Mouse (Mus musculus): ENCODE measurements at regions not wholly inside any gene's neighbourhood (a gene's known extent, or its start where the extent isn't known, plus 50 kb on each side); places are given as distances from the start of the nearest gene placed in this dataset.
A peak's percentile ranks its signal among the peaks of the same experiment; 100 is the strongest.

- H3K9ac ChIP-seq (replicated peaks; ENCODE audit: low read length), result no peak overlapping the region
- ATAC-seq (no peak), DNase-seq (ENCODE audit: low spot score) (peak; percentile 42)
- no peak overlapping the region for H3K4me2 ChIP-seq (ENCODE audit: low read depth, low read length)
- H3K9me3 ChIP-seq (ENCODE audit: low read length), result no peaks in the 10 kb centered on the region
- H3K4me1 ChIP-seq (ENCODE audit: insufficient read depth, low read length), result no peaks in the 10 kb centered on the region
- 59% methylated on average over 2 of the region's 2 CpGs for WGBS
- no peaks in the 10 kb centered on the region for H3K36me3 ChIP-seq (ENCODE audit: insufficient read depth, low read length)
- H3K27me3 ChIP-seq (ENCODE audit: insufficient read depth, low read length), result no peaks in the 10 kb centered on the region
- TF ChIP-seq CTCF (IDR thresholded peaks at IDR 0.05; ENCODE audit: low read depth), result peak; percentile 48
- H3K27ac ChIP-seq, result no peak overlapping the region
- no peak overlapping the region for H3K4me3 ChIP-seq (ENCODE audit: low read length)
Observed at GRCm38 (mm10) chr8:42210943-42211342, 794.1 kb upstream of the Frg1 start.

- H3K4me3 ChIP-seq (ENCODE audit: low read length), result no peak overlapping the region
- no peak overlapping the region for H3K4me2 ChIP-seq (ENCODE audit: low read depth, low read length)
- no peak for DNase-seq (ENCODE audit: low spot score)
- H3K9me3 ChIP-seq (ENCODE audit: low read length), result no peaks in the 10 kb centered on the region
- no peaks in the 10 kb centered on the region for H3K27me3 ChIP-seq (ENCODE audit: insufficient read depth, low read length)
- no peaks in the 10 kb centered on the region for H3K36me3 ChIP-seq (ENCODE audit: insufficient read depth, low read length)
- ATAC-seq, result no peak
- no peaks in the 10 kb centered on the region for H3K4me1 ChIP-seq (ENCODE audit: insufficient read depth, low read length)
- H3K9ac ChIP-seq (replicated peaks; ENCODE audit: low read length), result no peak overlapping the region
- no peak for TF ChIP-seq CTCF (IDR thresholded peaks at IDR 0.05; ENCODE audit: low read depth)
- H3K27ac ChIP-seq, result no peak overlapping the region
Observed at GRCm38 (mm10) chr8:42209989-42210388, 793.1 kb upstream of the Frg1 start.

GRCm38 (mm10) chr8:42197257-42197656 lies 780.4 kb upstream of the Frg1 start:
- Histone ChIP-seq H3K9me3 (ENCODE audit: low read length) (no peaks in the 10 kb centered on the region), H3K27me3 (ENCODE audit: insufficient read depth, low read length) (no peaks in the 10 kb centered on the region), H3K27ac (no peak overlapping the region), H3K9ac (replicated peaks; ENCODE audit: low read length) (no peak overlapping the region), H3K4me2 (ENCODE audit: low read depth, low read length) (no peak overlapping the region), H3K36me3 (ENCODE audit: insufficient read depth, low read length) (no peaks in the 10 kb centered on the region), H3K4me1 (ENCODE audit: insufficient read depth, low read length) (no peaks in the 10 kb centered on the region), H3K4me3 (ENCODE audit: low read length) (no peak overlapping the region)
- DNase-seq (ENCODE audit: low spot score), result peak; percentile 69
- TF ChIP-seq CTCF (IDR thresholded peaks at IDR 0.05; ENCODE audit: low read depth), result no peak
- 54% methylated on average over 5 of the region's 5 CpGs for WGBS
- ATAC-seq, result peak; percentile 66; the same call in 1 of the 2 replicates

- Histone ChIP-seq H3K4me3 (ENCODE audit: low read length) (no peak overlapping the region), H3K9me3 (ENCODE audit: low read length) (no peaks in the 10 kb centered on the region), H3K4me1 (ENCODE audit: insufficient read depth, low read length) (no peaks in the 10 kb centered on the region), H3K27ac (no peak overlapping the region), H3K36me3 (ENCODE audit: insufficient read depth, low read length) (no peaks in the 10 kb centered on the region), H3K27me3 (ENCODE audit: insufficient read depth, low read length) (no peaks in the 10 kb centered on the region), H3K4me2 (ENCODE audit: low read depth, low read length) (no peak overlapping the region), H3K9ac (replicated peaks; ENCODE audit: low read length) (no peak overlapping the region)
- DNase-seq (ENCODE audit: low spot score) (no peak), ATAC-seq (no peak)
- TF ChIP-seq CTCF (IDR thresholded peaks at IDR 0.05; ENCODE audit: low read depth), result no peak
- WGBS, result 94% methylated on average over 1 of the region's 1 CpGs
Observed at GRCm38 (mm10) chr8:42193902-42194550, 777.2 kb upstream of the Frg1 start.

- ATAC-seq (no peak), DNase-seq (ENCODE audit: low spot score) (no peak)
- H3K36me3 ChIP-seq (ENCODE audit: insufficient read depth, low read length), result no peaks in the 10 kb centered on the region
- no peaks in the 10 kb centered on the region for H3K27me3 ChIP-seq (ENCODE audit: insufficient read depth, low read length)
- H3K4me1 ChIP-seq (ENCODE audit: insufficient read depth, low read length), result no peaks in the 10 kb centered on the region
- H3K9ac ChIP-seq (replicated peaks; ENCODE audit: low read length), result no peak overlapping the region
- TF ChIP-seq CTCF (IDR thresholded peaks at IDR 0.05; ENCODE audit: low read depth), result no peak
- 74% methylated on average over 1 of the region's 1 CpGs for WGBS
- no peaks in the 10 kb centered on the region for H3K9me3 ChIP-seq (ENCODE audit: low read length)
- no peak overlapping the region for H3K4me2 ChIP-seq (ENCODE audit: low read depth, low read length)
- no peak overlapping the region for H3K4me3 ChIP-seq (ENCODE audit: low read length)
- H3K27ac ChIP-seq, result no peak overlapping the region
Observed at GRCm38 (mm10) chr8:42187083-42187482, 770.2 kb upstream of the Frg1 start.

DNA sequence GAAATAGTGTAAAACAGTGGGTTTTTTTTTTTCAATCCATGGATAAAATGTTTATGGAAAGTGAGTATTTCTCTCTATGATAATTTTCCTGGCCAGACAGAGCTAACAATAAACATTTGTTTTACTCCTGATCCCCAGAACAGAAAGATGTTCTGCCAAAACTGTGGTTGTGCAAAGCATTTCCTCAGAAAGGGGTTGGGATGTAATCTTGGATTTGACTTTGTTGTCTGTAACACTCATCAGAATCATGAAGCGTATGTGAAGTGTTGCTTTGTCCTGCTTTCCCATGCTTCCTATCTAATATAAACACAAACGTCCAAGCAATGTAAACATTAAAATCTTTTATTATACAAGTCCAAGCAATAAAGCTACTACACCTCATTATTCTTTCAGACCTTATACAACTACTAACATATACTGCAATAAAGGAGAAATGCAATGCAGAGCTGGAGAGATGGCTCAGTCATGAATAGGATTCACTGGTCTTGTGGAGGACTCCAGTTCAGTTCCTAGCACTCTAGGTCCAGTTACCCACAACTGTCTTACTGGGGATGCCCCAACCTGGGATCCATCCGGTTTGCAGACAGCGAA lies 766.5 kb upstream of the Frg1 start:
- Histone ChIP-seq H3K27ac (no peak overlapping the region), H3K9me3 (ENCODE audit: low read length) (no peaks in the 10 kb centered on the region), H3K36me3 (ENCODE audit: insufficient read depth, low read length) (no peaks in the 10 kb centered on the region), H3K4me3 (ENCODE audit: low read length) (no peak overlapping the region), H3K27me3 (ENCODE audit: insufficient read depth, low read length) (no peaks in the 10 kb centered on the region), H3K4me2 (ENCODE audit: low read depth, low read length) (no peak overlapping the region), H3K4me1 (ENCODE audit: insufficient read depth, low read length) (no peaks in the 10 kb centered on the region), H3K9ac (replicated peaks; ENCODE audit: low read length) (no peak overlapping the region)
- no peak for ATAC-seq
- WGBS, result 85% methylated on average over 4 of the region's 4 CpGs
- no peak for DNase-seq (ENCODE audit: low spot score)
- no peak for TF ChIP-seq CTCF (IDR thresholded peaks at IDR 0.05; ENCODE audit: low read depth)

- 92% methylated on average over 2 of the region's 2 CpGs for WGBS
- H3K4me2 ChIP-seq (ENCODE audit: low read depth, low read length), result no peak overlapping the region
- no peak for DNase-seq (ENCODE audit: low spot score)
- no peaks in the 10 kb centered on the region for H3K36me3 ChIP-seq (ENCODE audit: insufficient read depth, low read length)
- no peak for ATAC-seq
- no peak overlapping the region for H3K9ac ChIP-seq (replicated peaks; ENCODE audit: low read length)
- H3K4me1 ChIP-seq (ENCODE audit: insufficient read depth, low read length), result no peaks in the 10 kb centered on the region
- no peaks in the 10 kb centered on the region for H3K27me3 ChIP-seq (ENCODE audit: insufficient read depth, low read length)
- H3K27ac ChIP-seq, result no peak overlapping the region
- TF ChIP-seq CTCF (IDR thresholded peaks at IDR 0.05; ENCODE audit: low read depth), result no peak
- no peaks in the 10 kb centered on the region for H3K9me3 ChIP-seq (ENCODE audit: low read length)
- H3K4me3 ChIP-seq (ENCODE audit: low read length), result no peak overlapping the region
Observed at GRCm38 (mm10) chr8:42162441-42162840, 745.6 kb upstream of the Frg1 start.

Measured in hindbrain, postnatal 0 days (tissue).